Mouse (Mus musculus): ENCODE results near the gene Nabp1.

- TF ChIP-seq MAFK (IDR thresholded peaks at IDR 0.05; ENCODE audit: insufficient read depth, low read depth, low read length) (no peak), ZNF384 (IDR thresholded peaks at IDR 0.05; ENCODE audit: low read depth, low read length) (no peak), HCFC1 (IDR thresholded peaks at IDR 0.05; ENCODE audit: borderline replicate concordance, insufficient read depth, low read length) (no peak), ZC3H11A (IDR thresholded peaks at IDR 0.05; ENCODE audit: borderline replicate concordance, low read depth, low read length) (no peak)
Measured at GRCm38 (mm10) chr1:51513059-51513713, 35.0 kb upstream of the Nabp1 start.

Measured in ES-E14 (cell line).